Mouse (Mus musculus) gonadal fat pad, adult 2 months (tissue): ENCODE measurements around the gene Cdkn2c. TPM values are rescaled to one million over a fixed set of nuclear protein-coding genes. Genes with fewer than 3 reads are reported as not detected.
"Not testable (repeated sequence)": the region's sequence is repeated elsewhere in the genome, so short reads cannot be mapped to it uniquely, and the experiment has no call there.

Experiments used
- DNase-seq: peaks from one replicate; pipeline ENCODE4 v3.0.0-alpha.2; 2012; ENCODE audit warnings: low read depth
- polyA plus RNA-seq: library from polyadenylated mRNA; depleted of rRNA; stranded (reverse); fragments of >200 nt; gene quantifications from 2 replicates; pipeline ENCODE4 v1.2.3, GENCODE M21; 2012; rRNA removed

The Cdkn2c gene
- polyA plus RNA-seq: 59.5 and 75.6 TPM in 2 replicates

DNA sequence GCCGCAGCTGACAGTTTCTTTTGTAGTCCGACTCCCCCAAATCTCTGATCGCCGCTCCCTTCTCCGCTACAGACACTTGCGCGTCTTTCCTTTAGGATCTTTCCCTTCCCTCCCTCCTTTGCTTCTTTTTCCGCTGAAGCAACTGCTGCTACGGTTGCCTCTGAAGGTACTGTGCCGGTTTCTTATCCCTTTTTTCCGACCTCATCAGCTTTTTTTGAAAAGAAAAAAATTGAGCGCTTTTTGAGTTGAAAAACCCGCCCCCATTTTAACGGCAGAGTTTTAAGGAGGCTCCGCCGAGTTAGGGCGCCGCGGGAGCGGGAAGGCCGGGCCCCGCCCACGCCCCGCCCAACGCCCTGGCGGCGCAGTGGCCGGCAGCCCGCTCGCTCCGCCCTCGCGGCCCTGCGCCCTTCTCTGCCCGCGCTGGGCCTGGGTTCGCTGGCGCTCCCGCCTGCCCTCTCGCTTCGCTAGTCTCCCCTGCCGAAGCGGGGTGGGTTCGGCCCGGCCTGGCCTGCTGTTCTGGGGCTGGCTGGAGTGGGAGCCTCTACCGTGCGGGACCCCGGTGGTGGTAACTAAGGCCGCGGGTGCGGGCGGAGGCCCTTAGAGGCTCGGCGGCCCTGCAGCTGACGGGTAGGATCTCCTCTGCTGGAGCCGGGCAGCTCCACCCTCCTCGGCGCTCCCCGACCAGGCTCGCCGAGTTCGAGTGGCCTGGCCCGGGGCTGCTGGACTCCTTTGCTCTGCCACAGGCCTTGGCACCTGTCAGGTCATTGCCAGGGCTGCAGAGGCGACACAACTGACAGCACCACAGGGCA, at the start of gene Cdkn2c:
Cdkn2c (minus strand) TSS at position 729 of the 809 bp plus-strand sequence.
- DNase-seq: no peak

DNA sequence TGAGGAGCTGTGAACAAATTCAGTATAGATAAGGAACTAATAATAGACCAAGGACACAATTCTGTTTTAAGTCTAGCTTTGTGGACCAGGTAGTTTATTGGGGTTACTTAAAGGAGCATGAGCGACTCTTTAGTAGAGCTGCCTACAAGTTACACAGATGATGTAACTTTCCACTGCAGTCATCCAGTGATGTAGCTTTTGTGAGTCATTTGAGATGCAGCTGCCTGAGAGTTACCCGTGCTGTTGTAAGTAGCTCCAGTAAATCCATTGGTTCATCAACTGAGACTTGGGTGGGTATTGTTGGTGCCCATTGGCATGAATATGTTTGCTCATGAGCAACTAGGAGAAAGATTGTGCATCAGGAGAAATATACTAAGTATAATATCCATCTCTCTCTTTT, 38.4 kb upstream of the Cdkn2c start:
- no peak for DNase-seq

DNA sequence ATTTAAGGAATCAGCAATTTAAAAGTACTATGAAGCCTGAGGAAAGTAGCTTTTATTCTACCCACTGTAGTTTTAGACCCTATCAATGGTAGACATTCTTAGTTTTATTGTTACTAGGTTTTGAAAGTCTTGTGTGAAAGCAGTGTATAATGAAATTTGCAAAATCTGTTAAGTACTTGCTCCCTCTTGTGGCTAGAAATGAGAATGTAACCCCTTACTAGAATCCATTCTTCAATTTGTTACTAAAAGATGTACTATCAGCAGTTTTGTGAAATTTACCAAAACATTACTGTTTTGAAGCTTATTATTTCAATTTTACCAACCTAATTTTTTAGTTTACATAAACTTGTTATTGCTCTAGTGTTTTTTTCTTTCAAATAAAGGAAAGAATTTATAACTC, 36.6 kb upstream of the Cdkn2c start:
- DNase-seq: no peak

DNA sequence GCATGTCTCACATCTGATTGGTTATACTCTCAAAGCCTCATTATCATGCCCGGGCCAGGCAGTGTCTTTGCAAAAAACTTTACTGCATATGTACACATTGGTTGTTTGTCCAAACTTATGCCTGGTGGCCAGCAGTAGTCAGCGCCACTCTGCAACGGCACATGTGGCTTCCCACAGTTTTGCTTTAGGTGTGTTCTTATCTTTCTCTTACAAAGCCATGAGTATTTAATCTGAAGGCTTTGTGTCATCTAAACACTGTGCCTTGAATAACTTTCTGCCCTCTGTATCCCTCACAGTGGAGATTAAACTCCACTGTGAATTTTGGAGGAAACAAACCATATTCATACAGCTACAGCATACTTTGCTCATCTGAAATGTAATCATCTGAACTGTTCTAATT, 33.7 kb upstream of the Cdkn2c start:
- not testable (repeated sequence) for DNase-seq

DNA sequence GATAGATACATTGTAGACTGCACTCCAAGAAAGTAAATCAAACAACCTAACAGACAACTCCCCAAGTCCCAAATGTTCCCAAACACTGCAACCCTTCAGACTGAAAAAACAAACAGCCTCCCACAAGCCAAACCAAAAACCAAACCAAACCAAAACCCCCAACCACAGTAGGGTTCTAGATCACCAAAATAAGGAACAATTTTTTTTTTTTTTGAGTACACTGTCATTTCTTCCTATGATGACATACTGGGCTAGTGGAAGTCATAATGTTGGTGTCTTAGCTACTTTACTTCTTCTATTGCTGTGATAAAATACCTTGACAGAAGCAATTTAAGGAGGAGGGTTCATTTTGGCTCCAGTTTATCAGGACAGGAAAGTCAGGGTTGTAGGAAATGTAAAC, 25.7 kb upstream of the Cdkn2c start:
- DNase-seq: no peak

DNA sequence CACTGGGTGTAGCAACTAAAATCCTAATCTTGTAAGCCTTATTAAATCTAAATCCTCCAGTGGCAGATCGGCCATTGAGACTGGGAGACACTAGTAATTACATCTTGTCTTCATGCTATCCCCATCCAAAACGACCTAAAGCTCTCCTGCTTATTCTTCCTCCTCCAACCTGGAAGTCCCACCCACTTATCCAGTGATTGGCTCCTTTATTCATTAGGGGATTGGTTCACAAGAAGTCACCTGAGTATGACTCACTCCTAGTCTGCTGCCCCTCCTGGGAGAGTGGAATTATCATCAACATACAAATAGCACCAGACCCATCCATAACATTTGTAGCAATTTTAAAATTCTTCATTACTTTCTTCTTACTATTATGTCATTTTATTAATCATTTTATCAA, 16.6 kb upstream of the Cdkn2c start:
- DNase-seq: no peak

DNA sequence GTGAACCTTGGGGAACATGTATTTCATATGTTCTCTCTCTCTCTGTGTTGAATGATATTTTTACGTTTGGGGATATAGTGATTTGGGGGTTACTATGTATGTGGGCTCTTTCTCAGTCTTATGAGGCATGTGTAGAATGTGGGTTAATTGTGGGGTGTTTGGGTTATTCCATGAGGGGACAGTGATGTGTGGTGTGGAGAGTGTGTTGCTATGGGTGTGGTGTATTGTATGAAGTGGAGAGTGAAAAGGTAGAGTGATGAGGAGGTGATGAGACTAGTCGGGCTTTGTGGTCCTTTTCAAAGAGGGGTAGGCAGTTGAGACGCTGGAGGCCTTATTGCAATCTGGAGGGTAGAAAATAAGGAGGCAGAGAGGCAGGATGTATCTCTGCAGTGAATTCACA, 10.2 kb upstream of the Cdkn2c start:
- DNase-seq: no peak

DNA sequence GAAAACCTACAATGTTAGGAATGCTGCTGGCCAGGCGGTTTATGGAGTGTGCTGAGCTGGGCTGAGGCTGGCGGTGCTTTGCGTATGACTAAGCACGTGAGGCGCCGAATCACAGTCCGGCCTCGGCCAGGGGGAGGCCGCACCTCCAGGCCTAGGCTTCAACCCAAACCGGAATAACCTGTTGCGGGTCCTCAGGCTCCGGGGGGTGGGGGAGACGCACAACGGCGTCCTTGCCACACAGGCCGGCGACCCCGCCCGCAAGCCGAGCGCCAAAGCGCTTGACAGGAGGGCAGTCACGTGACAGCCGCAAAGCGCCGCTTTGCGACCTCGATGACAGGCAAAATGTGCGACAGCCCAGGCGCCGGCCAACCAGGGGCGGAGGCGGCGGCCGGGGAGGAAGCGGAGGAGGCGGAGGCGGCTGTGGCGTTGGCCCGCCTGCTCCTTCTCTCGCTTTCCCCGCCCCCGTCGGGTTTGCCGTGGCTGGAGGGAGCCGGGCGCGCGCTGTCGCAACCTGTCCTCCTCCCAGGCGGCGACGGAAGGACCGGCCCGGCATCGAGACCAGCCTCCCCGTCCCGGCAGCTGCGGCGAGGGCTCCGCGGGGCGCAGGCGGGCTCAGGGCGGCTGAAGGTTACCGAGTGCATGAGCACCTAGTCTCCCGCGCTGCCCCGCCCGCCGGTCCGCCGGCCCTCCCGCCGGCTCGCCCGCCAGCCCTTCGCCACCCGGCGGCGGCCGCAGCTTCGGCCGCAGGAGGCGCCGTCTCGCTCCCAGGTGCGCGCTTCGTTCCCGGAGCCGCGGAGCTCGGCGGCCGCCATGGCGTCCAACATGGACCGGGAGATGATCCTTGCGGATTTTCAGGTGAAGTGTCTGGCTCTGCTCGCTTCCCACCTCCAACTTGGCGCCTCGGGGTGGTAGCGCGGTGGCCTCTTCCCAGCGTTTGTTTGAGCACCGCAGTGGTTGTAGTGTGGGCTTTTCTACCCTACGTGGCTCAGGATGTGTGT, 9.5 kb upstream of the Cdkn2c start, which contains the start of gene Faf1:
Faf1 (plus strand) TSS at position 371 of the 998 bp plus-strand sequence.
- DNase-seq: no peak

DNA sequence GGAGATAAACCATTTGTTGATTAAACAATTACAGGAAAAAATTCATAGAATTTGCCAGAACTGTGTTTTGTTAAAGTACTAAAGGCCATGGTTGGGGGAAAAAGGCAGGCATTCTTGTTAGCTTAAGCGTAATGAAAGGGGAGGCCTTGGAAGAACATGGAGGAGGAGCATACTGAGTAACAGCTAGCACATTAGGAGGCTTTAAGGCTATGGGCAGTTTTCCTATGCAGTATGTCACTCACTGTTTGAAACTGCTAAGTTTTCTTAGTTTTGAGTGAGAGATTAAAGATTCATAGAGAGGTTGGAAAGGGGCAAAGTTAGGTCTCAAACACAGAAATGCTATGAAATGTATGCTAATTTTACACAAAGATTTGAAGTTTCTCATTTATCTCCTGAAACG, 7.1 kb upstream of the Cdkn2c start:
- no peak for DNase-seq

DNA sequence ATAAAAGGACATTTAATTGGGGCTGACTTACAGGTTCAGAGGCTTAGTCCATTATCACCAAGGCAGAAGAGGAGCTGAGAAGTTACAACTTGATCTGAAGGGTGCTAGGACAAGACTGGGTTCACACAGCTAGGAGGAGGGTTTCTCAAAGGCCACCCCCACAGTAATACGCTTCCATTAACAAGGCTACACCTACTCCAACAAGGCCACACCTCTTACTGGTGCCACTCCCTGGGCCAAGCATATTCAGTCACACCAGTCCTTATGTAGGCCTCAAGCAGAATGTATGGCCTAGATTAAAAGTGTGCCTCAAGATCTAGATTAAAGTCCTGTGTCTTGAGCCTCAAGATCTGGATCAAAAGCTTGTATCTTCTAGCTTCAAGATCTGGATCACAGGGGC, 5.0 kb upstream of the Cdkn2c start:
- no peak for DNase-seq

DNA sequence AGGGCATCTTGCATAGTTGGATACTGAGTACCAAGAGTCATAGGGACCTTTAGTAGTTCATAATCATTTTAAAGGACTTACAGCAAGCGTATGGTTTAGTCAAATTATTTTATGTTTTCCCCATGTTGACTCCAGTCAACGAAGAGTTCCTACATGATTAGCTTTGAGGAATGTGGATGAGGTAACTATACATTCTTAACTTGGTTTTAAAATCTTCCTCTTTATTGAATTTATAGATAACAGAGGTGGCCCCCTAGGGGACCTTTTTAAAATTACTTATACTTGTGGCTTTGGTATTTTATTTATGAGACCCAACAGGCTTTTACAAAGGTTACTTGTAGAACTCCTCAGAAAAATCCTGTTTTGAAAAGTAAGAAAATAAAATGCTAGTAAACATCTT, 3.2 kb upstream of the Cdkn2c start:
- no peak for DNase-seq

DNA sequence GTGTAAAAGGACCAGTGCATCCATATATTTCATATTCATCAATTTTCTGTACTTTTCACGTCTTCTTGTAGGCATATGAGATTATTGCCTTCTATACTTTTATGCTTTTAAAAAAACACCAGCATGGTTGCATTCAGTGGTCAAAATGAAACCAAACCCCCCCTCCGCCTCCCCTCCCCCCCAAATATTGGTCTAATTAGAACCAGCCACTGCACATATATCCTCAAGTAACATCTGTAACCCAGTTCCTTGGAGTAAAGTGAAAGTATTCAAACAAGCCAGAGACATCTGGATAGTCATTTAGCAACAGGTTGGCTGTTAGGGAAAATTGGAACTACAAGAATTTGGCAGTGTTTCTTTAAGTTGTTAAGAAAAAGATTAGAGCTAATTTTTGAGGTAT, 529 bp upstream of the Cdkn2c start:
- DNase-seq: no peak

DNA sequence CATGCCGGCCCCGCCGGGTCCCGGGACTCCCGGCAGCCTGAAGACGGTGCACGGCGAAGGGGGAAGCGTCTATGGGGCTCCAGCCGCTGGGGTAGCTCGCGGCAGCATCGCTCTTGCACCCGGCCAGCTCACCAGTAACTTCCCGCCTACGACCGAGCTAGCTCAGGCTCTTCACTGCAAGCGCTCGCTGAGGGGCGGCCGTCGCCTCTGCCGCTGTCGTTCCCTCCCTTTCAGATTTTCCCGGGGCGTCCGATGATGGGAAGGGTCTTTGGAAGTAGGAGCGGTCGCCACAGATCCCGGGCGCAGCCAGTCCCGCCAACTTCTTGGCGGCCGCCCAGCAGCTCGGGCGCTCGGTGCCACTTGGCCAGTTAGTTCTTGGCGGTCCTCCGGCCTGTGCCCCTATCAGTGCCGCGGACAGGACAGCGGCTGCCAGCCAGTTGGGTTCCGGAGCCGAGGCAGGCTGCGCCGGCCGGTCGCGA, 968 bp downstream of the Cdkn2c start:
- no peak for DNase-seq

DNA sequence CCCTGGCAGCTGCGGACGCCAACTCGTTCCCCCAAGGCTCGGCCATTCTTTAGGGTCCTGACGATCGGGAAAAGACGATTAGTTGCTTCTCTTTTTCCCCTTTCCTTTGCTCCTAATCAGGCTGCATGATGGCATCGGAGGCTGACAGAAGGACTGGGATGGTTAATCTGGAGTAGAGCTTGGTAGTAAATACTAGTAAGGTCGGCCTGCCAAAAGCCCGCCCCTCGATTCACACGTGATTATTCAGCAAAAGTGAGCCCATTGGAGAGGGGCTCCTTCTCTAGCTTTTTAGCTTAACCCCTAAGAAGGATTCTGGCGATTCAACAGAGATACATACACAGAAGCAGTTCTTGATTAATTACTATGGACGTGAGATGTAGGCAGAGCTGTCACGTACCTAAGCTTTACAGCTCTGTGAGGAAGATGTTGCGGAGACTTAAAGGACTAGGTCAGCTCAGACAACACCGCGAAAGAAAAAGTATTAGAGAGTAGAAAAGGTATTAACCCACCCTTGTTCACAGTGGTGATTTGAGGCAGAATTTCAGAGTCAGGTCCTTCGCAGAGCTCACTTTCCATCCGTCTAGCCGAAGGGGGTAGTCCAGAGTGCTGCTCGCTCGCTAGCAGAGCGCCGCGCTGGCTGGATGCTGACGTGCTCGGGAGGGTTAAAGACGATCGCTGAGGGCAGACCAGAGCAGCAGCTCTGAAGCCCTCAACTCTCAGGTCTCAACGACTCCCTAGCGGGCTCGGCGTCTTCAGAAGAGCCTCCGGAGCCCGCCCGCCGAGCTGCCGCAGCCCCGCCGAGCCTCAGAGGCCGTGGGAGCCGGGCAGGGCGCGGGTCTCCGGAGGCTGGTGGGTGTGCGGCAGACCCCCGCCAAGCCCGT, 1.6 kb downstream of the Cdkn2c start:
- no peak for DNase-seq

DNA sequence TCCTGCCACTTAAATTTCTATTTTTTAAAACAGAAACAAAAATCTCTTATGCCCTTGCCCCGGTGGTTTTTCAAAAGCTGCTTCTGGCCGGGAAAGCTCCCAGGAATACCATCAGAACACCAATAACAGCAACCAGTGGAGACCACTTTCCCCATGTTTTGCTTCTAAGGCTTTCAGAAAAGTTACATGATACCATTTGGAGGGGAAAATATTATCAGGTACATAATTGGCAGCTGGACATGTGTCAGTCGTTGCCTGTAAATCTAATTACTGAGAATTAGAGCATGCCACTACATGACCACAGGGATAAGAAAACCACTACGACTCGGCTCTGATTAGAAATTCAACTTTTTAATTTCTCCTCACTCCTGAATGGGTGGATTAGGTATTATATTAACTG, 2.9 kb downstream of the Cdkn2c start:
- no peak for DNase-seq

DNA sequence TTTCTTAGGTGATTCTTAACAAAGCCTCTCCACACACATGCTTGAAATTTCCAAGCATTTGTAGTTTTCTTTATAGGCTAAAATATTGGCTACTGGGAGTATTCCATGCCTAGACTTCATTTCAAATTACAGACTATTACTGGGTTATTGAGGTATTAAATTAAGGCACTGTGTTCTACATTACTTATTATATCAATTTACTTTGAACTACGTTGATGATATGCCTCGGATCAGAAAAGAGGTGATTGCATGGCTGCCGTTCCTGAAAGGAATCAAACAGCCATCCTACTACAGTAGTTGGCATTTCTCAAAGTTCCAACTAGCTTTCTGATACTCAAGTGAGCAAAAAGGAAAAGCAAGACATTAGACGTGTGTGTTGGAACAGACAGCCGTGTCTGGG, 4.7 kb downstream of the Cdkn2c start:
- no peak for DNase-seq

DNA sequence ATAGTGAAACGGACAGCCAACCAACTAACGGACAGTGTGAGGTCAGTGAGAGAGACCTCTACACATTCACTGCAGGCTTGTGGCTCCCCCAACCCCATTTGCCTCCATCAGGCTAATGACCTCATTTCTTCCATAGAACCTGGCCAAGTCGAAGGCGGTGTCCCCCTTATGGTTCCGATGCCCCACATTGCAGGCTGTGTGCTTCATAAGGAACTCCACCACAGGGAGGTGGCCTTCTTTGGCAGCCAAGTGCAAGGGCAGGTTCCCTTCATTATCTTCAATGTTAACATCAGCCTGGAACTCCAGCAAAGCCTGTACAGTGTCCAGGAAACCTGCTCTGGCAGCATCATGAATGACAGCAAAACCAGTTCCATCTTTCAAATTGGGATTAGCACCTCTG, 5.8 kb downstream of the Cdkn2c start:
- DNase-seq: no peak

DNA sequence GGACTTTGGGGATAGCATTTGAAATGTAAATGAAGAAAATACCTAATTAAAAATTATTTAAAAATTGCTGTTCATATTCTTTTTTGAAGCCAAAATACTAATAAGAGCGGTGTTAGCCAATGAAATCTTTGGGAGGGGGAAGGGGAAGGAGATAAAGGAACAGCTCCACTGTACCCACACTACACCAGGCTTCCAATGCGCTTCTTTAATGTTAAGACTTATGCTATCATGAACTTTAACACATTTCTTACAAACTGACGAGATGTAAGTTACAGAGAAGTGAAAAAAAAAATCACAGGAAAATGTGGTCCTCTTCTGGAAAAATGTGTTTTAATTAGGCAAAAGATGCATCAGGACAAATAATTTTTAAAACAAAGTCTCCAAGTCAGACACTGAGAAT, 6.4 kb downstream of the Cdkn2c start:
- DNase-seq: no peak

DNA sequence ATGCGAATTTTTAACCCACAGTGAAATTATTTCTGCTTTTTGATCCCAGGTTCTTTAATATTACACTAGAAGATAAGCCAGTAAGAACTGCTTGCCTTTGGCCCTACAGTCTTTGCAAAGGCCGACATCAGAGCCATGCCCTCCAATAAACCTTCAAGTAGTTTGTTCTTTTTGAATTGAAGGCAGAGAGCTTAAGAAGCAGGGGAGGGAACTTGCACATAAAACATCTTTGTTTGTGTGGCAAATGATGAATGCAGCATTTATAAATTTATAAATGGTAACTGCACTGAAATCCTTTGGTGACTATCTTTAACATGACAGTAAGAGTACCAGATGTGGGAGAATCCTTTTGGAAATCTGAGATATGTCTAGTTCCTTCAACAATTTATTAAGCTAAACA, 7.4 kb downstream of the Cdkn2c start:
- no peak for DNase-seq

DNA sequence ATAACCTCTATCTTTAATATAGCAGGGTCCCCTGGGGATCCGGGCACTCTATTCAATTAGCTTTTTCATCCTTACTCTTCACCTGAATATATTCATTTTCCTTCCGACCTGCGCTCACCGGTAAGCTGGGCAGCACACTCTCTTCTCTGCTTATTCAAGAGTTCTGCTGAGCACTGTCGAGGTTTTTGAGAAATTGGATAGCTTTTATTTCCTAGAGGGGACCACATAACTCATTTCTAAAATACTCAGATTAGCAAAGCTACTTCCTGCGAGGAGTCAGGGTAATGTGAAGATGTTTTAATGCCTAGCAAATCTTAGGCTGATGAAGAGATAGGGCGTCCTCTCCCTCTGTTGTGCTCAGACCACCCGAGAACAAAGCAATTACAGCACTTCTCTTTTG, 8.2 kb downstream of the Cdkn2c start:
- no peak for DNase-seq

DNA sequence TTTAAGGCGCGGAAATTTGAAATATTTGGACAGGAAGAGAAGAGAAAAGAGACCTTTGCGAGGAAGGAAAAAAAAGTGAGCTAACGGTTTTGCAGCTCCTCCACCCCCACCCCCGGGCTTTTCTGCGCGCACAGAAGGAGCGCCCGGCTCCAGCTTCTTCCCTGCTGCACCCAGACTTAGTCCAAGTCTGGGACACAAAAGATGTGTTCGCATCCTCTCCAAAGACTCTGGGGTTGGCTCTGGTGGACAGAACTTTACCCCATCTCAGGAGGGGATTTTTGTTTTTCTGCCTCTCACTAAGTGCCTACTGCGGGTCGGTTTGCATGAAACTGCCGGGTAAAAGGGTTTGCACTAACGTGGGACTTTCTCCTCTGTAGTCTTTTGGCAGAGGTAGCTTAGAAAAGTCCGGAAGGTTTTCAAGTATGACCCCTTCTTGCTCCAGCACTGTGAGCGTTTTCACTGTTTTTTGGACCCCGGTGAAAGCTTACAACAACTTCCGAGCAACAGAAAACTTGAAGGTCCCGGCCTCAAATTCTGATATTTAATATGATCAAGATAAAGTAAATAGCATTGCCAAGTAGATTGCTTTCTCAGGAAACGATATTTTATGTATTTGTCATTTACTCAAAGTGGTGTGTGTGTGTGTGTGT, 9.0 kb downstream of the Cdkn2c start:
- DNase-seq: no peak
